8 mouse cellular contexts compared by ENCODE assay signal in the genomic region with DNA sequence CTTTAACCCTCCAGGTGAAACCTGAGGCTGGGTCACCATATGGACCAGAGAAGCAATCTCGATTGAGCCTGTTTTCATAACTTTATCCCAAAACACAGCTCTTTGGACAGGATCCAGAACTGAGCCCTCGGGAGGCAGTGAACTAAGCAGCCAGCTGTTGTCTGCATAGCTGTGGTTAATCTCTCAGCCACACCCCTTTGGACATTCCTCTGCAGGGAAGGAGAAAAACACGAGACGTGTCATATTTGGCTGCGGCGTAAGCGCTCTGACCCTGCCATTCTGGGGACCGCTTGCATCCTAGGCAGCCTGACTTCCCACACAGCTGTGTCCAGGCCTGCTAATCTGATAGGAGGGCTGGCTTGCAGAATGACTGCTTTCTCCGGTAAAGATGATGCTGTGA. TPM values are rescaled to one million over a fixed set of nuclear protein-coding genes. Genes with fewer than 3 reads are reported as not detected.
DNase-seq lines count a peak whose midpoint lies in the region; ATAC-seq lines count a peak whose summit lies in the region.

No protein-coding gene starts in this region.

- ATAC-seq in heart, embryonic 13.5 days (ENCODE audit: extremely low read depth, insufficient number of reproducible peaks, low FRiP score, low TSS enrichment): no peak; the same call in 1 of the 2 replicates
- ATAC-seq in limb, embryonic 12.5 days (ENCODE audit: insufficient number of reproducible peaks, insufficient read depth, low FRiP score, low TSS enrichment, low read depth): peak; percentile 69

- H3K4me2 ChIP-seq in heart, embryonic 13.5 days: peak overlapping the region; percentile 54
- no peak overlapping the region for H3K4me2 ChIP-seq in limb, embryonic 12.5 days

- DNase-seq in embryo, embryonic 10 days (ENCODE audit: low spot score): peak; percentile 38
- no peak for DNase-seq in embryo, embryonic 9.5 days (ENCODE audit: extremely low spot score)
- DNase-seq in brain, adult 2 months (ENCODE audit: low read depth, low spot score): peak; percentile 13
- peak; percentile 40 for DNase-seq in testis, postnatal 14 days (ENCODE audit: low spot score)
- no peak for DNase-seq in frontal cortex, postnatal 14 days (ENCODE audit: low spot score in 2 of 2)
- no peak for DNase-seq in layer of hippocampus, postnatal 14 days (ENCODE audit: low spot score in 2 of 2)

- no peaks in the 10 kb centered on the region for H3K36me3 ChIP-seq in heart, embryonic 13.5 days
- H3K36me3 ChIP-seq in limb, embryonic 12.5 days: no peaks in the 10 kb centered on the region

- WGBS in heart, embryonic 13.5 days: 8% methylated on average over 9 of the region's 9 CpGs
- WGBS in limb, embryonic 12.5 days: 35% methylated on average over 9 of the region's 9 CpGs

- H3K4me3 ChIP-seq in heart, embryonic 13.5 days: 0 out of 2 replicates have a peak overlapping the region, but pooled peaks have one; percentile 8
- no peak overlapping the region for H3K4me3 ChIP-seq in limb, embryonic 12.5 days (replicated peaks)

- H3K9ac ChIP-seq in heart, embryonic 13.5 days: no peak overlapping the region
- no peak overlapping the region for H3K9ac ChIP-seq in limb, embryonic 12.5 days (replicated peaks)

- H3K9me3 ChIP-seq in heart, embryonic 13.5 days: peaks cover 2% of the 10 kb centered on the region; the same call in 1 of the 2 replicates
- H3K9me3 ChIP-seq in limb, embryonic 12.5 days: no peaks in the 10 kb centered on the region

- H3K27me3 ChIP-seq in heart, embryonic 13.5 days (replicated peaks): no peaks in the 10 kb centered on the region
- no peaks in the 10 kb centered on the region for H3K27me3 ChIP-seq in limb, embryonic 12.5 days

- H3K4me1 ChIP-seq in heart, embryonic 13.5 days: peaks cover 16% of the 10 kb centered on the region
- H3K4me1 ChIP-seq in limb, embryonic 12.5 days (replicated peaks): peaks cover 18% of the 10 kb centered on the region

- peak overlapping the region; percentile 42; the same call in 1 of the 2 replicates for H3K27ac ChIP-seq in heart, embryonic 13.5 days (replicated peaks)
- peak overlapping the region; percentile 64 for H3K27ac ChIP-seq in limb, embryonic 12.5 days

RNA-seq across cellular contexts. Expression of a gene that starts 55.6 kb away (rescaled TPM):
- polyA plus RNA-seq in heart, embryonic 13.5 days (2015; fragmentation: Nextera tagmentation; extraction: Ambion mirVana): 55.0 and 59.1 TPM in 2 replicates
- 73.1 and 74.3 TPM in 2 replicates for polyA plus RNA-seq in limb, embryonic 12.5 days (2016; fragmentation: Nextera tagmentation; extraction: Ambion mirVana)
- 100 to 1,000 TPM; 198 to 222 TPM for total RNA-seq in layer of hippocampus, postnatal 14 days (2021)

Comparison
In these comparisons a context has a peak if more than half of its experiments do, and no peak if none do; other contexts are left out.
1. DNase-seq: peak in embryo, embryonic 10 days (single experiment), brain, adult 2 months (single experiment) and testis, postnatal 14 days (single experiment); none in embryo, embryonic 9.5 days (single experiment), frontal cortex, postnatal 14 days (0 of 2) and layer of hippocampus, postnatal 14 days (0 of 2).